Mouse (Mus musculus): Measurements from ENCODE around the gene Elk4.

DNA sequence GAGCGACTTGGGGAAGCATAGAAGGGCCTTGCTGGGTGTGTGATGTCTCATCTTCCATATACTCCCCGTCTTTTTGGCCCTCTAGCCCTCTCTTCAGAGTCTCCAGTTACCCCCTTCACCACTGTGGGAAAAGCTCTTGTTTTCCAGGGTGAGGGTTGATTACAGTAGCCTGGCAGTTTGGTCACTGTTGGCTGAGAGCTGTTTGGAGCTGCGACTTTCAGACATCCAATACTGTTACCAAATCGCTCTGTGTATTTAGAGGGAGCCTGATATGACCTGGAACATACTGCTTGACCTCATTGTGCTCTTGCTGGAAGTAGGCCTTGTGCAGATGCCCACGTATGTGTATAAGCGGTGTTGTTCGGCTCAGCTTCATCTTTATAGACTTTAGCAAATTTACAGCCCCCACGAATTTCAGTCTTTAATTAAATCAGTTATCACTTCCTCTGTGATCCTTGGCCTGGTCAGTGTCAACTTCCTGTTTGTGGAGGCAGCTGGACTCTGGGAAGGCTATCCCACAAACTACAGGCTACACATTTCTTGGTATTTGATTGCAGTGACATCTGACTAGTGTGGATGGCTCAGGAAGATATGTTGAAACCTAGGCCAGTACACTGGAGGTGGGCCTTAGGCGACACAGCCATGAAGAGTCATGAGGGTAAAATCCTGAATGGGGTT is 17.2 kb upstream of the Elk4 start:
- TF ChIP-seq POLR2A (IDR thresholded peaks at IDR 0.05; ENCODE audit: borderline replicate concordance, extremely low read depth, low read depth, low read length): no peak
- TF ChIP-seq CTCF (IDR thresholded peaks at IDR 0.05; ENCODE audit: insufficient read depth, low read length): no peak

Measured in lung, adult 2 months (tissue).